Mouse (Mus musculus) myocyte (in vitro differentiated cells): ENCODE measurements around the gene Prmt9. TPM values are rescaled to one million over a fixed set of nuclear protein-coding genes. Genes with fewer than 3 reads are reported as not detected.

Experiments
- H3K27me3 ChIP-seq: one replicate; pipeline ENCODE4 v1.6.1; 2011; ENCODE audit not compliant: control insufficient read depth, insufficient read depth, insufficient read length
- H3K36me3 ChIP-seq: one replicate; pipeline ENCODE4 v1.6.1; 2011; ENCODE audit not compliant: control insufficient read depth, insufficient read depth
- H3K4me2 ChIP-seq: one replicate; pipeline ENCODE4 v1.6.1; 2011; ENCODE audit warnings: low read depth, control low read depth
- H3K4me3 ChIP-seq: one replicate; pipeline ENCODE4 v1.5.1; 2011; ENCODE audit warnings: mild to moderate bottlenecking, control low read depth, moderate library complexity
- H3K79me2 ChIP-seq: one replicate; pipeline ENCODE4 v1.6.1; 2011; ENCODE audit not compliant: control insufficient read depth, insufficient read depth
- H3ac ChIP-seq: one replicate; pipeline ENCODE4 v1.6.1; 2011; ENCODE audit not compliant: control insufficient read depth, insufficient read length
- CEBPB ChIP-seq: IDR thresholded peaks from 2 replicates; pipeline ENCODE4 v1.6.1; 2011; ENCODE audit warnings: mild to moderate bottlenecking, moderate library complexity; ENCODE audit not compliant: poor library complexity, insufficient read depth, severe bottlenecking
- E2F4 ChIP-seq: IDR thresholded peaks from one replicate; pipeline ENCODE4 v1.6.1; 2011; ENCODE audit warnings: mild to moderate bottlenecking, control low read depth, moderate library complexity; ENCODE audit not compliant: insufficient read depth
- MAX ChIP-seq: IDR thresholded peaks from one replicate; pipeline ENCODE4 v1.6.1; 2011; ENCODE audit warnings: low read depth, mild to moderate bottlenecking, control low read depth
- MYOD1 ChIP-seq, 3 experiments: IDR thresholded peaks; one replicate each; pipeline ENCODE4 v1.6.1; 2011; ENCODE audit warnings: control low read depth in 2 of 3, low read depth in 2 of 3, mild to moderate bottlenecking in 2 of 3, moderate library complexity in 1 of 3; ENCODE audit not compliant: insufficient read length in 2 of 3, control insufficient read depth in 1 of 3
- MYOG ChIP-seq, 3 experiments: IDR thresholded peaks; one replicate each; pipeline ENCODE4 v1.6.1; 2011; ENCODE audit warnings: control low read depth in 2 of 3, low read depth in 2 of 3, mild to moderate bottlenecking in 2 of 3; ENCODE audit not compliant: insufficient read length in 2 of 3, control insufficient read depth in 1 of 3, insufficient read depth in 1 of 3
- POLR2A ChIP-seq: IDR thresholded peaks from one replicate; pipeline ENCODE4 v1.6.1; 2011; ENCODE audit warnings: low read depth, mild to moderate bottlenecking, control low read depth, moderate library complexity; ENCODE audit not compliant: insufficient read length
- POLR2AphosphoS2 ChIP-seq: IDR thresholded peaks from one replicate; pipeline ENCODE4 v1.6.1; 2011; ENCODE audit warnings: low read depth, control low read depth; ENCODE audit not compliant: insufficient read length
- REST ChIP-seq: IDR thresholded peaks from one replicate; pipeline ENCODE4 v1.6.1; 2011; ENCODE audit warnings: mild to moderate bottlenecking, control low read depth, moderate library complexity; ENCODE audit not compliant: insufficient read depth, insufficient read length
- SRF ChIP-seq: IDR thresholded peaks from one replicate; pipeline ENCODE4 v1.6.1; 2011; ENCODE audit warnings: low read depth; ENCODE audit not compliant: control insufficient read depth, insufficient read length
- TCF12 ChIP-seq: IDR thresholded peaks from one replicate; pipeline ENCODE4 v1.6.1; 2011; ENCODE audit warnings: mild to moderate bottlenecking, control low read depth; ENCODE audit not compliant: poor library complexity, insufficient read depth, severe bottlenecking
- TCF3 ChIP-seq: IDR thresholded peaks from one replicate; pipeline ENCODE4 v1.6.1; 2011; ENCODE audit warnings: low read depth, control low read depth; ENCODE audit not compliant: insufficient read length
- USF1 ChIP-seq: IDR thresholded peaks from one replicate; pipeline ENCODE4 v1.6.1; 2011; ENCODE audit warnings: low read depth, mild to moderate bottlenecking, control low read depth, moderate library complexity
- polyA plus RNA-seq: library from polyadenylated mRNA; unstranded; fragments of >200 nt; fragmentation: generic; extraction: Trizol; gene quantifications from one replicate; pipeline ENCODE4 v1.2.1, GENCODE M21; 2012; ENCODE audit warnings: missing spikeins

Prmt9 gene
- polyA plus RNA-seq, 1 experiment, result 7.3 TPM

DNA sequence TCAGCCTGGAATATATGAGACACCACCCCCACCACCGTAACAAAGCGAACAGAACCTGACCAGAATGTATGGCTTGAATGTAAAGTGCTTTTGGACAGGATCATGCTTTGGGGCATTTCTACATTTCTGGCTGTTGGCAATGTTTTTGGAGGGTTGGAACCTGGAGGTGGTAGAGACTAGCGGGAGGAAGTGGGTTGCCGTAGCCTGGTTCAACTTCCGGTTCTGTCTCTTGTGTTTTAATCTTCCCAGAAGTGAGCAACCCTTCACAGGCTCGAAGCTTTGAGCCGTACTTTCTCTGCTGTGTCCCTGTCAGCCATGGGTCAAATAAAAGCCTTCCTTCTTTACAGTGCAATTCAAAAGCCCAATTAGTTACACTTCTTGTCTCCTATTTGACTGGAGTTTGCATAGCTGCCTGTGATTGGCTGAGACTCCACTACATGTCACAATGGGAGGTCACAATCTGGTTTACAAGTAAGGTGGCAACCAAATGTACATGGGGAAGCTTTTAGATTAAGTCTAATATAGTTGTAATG, 74.5 kb downstream of the Prmt9 start:
- Histone ChIP-seq H3K27me3 (no peaks in the 10 kb centered on the region), H3K36me3 (no peaks in the 10 kb centered on the region), H3ac (no peak overlapping the region), H3K79me2 (no peaks in the 10 kb centered on the region), H3K4me2 (no peak overlapping the region), H3K4me3 (no peak overlapping the region)
- no peak for TF ChIP-seq REST
- no peak for TF ChIP-seq MYOG (IDR thresholded peaks at IDR 0.05; ENCODE audit: control insufficient read depth in 1 of 3, insufficient read depth in 1 of 3, insufficient read length in 2 of 3, low read depth in 2 of 3)
- no peak for TF ChIP-seq USF1
- no peak for TF ChIP-seq MAX
- no peak for TF ChIP-seq TCF3
- TF ChIP-seq POLR2A, result no peak
- no peak for TF ChIP-seq POLR2AphosphoS2
- TF ChIP-seq SRF, result no peak
- no peak for TF ChIP-seq MYOD1 (IDR thresholded peaks at IDR 0.05; ENCODE audit: control insufficient read depth in 1 of 3, insufficient read length in 2 of 3, low read depth in 2 of 3)
- no peak for TF ChIP-seq TCF12
- TF ChIP-seq CEBPB, result no peak
- no peak for TF ChIP-seq E2F4

DNA sequence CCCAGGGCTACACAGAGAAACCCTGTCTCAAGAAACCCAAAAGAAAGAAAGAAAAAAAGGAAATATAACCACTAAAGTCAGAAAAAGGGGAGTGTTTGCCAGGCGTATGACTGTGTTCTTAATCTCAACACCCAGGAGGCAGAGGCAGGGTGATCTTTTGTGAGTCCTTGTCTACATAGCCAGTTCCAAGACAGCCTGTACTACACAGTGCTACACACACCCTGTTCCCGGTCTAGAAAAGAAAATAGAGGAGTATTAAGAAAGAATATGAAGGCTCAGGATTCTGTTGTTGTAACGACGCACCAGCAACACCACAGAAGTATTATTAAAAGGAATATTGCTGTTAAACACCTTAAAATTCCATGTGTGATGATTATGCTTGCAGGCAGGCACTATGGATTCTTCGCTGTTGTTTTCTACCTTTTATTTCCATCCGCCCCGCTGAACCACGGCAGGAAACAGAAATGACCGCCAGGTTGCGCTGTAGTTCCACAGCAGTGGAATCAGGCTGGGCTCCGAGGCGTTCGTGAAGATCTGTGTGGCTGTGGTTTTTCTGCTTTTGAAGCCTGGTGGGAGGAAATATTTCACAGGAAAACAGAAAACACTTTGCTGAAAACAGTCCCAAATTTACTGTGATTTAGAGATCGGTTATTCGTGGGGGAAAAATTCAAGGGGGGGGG, 80.8 kb downstream of the Prmt9 start:
- no peaks in the 10 kb centered on the region for H3K27me3 ChIP-seq
- H3K36me3 ChIP-seq, result no peaks in the 10 kb centered on the region
- H3K79me2 ChIP-seq, result no peaks in the 10 kb centered on the region
- H3ac ChIP-seq, result no peak overlapping the region
- H3K4me2 ChIP-seq, result no peak overlapping the region
- TF ChIP-seq POLR2A (no peak), SRF (no peak), MAX (no peak), E2F4 (no peak), POLR2AphosphoS2 (no peak), TCF3 (no peak), TCF12 (no peak), MYOG (IDR thresholded peaks at IDR 0.05; ENCODE audit: control insufficient read depth in 1 of 3, insufficient read depth in 1 of 3, insufficient read length in 2 of 3, low read depth in 2 of 3) (no peak), REST (no peak), USF1 (no peak), CEBPB (no peak), MYOD1 (IDR thresholded peaks at IDR 0.05; ENCODE audit: control insufficient read depth in 1 of 3, insufficient read length in 2 of 3, low read depth in 2 of 3) (no peak)
- no peak overlapping the region for H3K4me3 ChIP-seq

DNA sequence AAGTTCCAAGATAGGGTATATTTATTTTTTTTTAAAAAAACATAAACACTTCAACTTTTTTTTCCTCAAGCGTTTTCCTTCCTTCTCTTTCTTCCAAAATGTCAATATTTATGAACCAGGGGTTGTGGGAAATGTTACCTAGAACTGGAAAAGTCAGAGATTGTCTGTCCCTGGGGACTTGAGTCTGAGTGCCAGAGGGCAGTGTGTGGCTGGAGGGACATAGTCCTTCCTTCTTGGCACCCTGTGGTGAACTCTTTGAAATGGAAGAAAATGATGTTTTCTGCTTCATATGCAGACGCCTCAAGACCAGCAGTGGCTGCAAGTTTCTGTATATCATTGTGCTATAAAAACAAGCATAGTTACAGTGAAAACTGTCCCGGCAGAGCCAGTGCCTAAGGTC, 81.5 kb downstream of the Prmt9 start:
- H3K4me3 ChIP-seq, result no peak overlapping the region
- no peaks in the 10 kb centered on the region for H3K27me3 ChIP-seq
- H3ac ChIP-seq, result no peak overlapping the region
- TF ChIP-seq SRF, result no peak
- TF ChIP-seq CEBPB, result no peak
- no peak for TF ChIP-seq USF1
- TF ChIP-seq POLR2A, result no peak
- no peak for TF ChIP-seq MAX
- TF ChIP-seq E2F4, result no peak
- TF ChIP-seq TCF3, result no peak
- TF ChIP-seq REST, result no peak
- no peak for TF ChIP-seq MYOD1 (IDR thresholded peaks at IDR 0.05; ENCODE audit: control insufficient read depth in 1 of 3, insufficient read length in 2 of 3, low read depth in 2 of 3)
- TF ChIP-seq MYOG (IDR thresholded peaks at IDR 0.05; ENCODE audit: control insufficient read depth in 1 of 3, insufficient read depth in 1 of 3, insufficient read length in 2 of 3, low read depth in 2 of 3), result no peak
- no peak for TF ChIP-seq TCF12
- no peak for TF ChIP-seq POLR2AphosphoS2
- H3K79me2 ChIP-seq, result no peaks in the 10 kb centered on the region
- H3K36me3 ChIP-seq, result no peaks in the 10 kb centered on the region
- no peak overlapping the region for H3K4me2 ChIP-seq

Other genes with a start within 250 kb of the Prmt9 start
- gene Arhgap10, start 31.4 kb upstream of the Prmt9 start, polyA plus RNA-seq, result 18.1 TPM
- 8.0 TPM for gene Tmem184c, start 61.3 kb downstream of the Prmt9 start, polyA plus RNA-seq
- gene Ednra, start 175.1 kb downstream of the Prmt9 start, polyA plus RNA-seq, result 1.1 TPM